Mouse (Mus musculus): ENCODE measurements around the gene Slc12a3. TPM values are rescaled to one million over a fixed set of nuclear protein-coding genes. Genes with fewer than 3 reads are reported as not detected.

Slc12a3 gene
- polyA plus RNA-seq, 1 experiment from 2014 or later, result 0.10 TPM

- Histone ChIP-seq H3K9me3 (ENCODE audit: control insufficient read depth, low read length) (no peaks in the 10 kb centered on the region), H3K4me3 (ENCODE audit: low read depth, low read length) (no peak overlapping the region), H3K36me3 (ENCODE audit: control insufficient read depth, insufficient read depth, low read length) (no peaks in the 10 kb centered on the region), H3K27ac (replicated peaks) (no peak overlapping the region), H3K27me3 (ENCODE audit: control insufficient read depth, insufficient read depth, low read length) (no peaks in the 10 kb centered on the region), H3K9ac (ENCODE audit: low read length) (no peak overlapping the region), H3K4me1 (replicated peaks; ENCODE audit: control insufficient read depth, insufficient read depth) (no peaks in the 10 kb centered on the region), H3K4me2 (replicated peaks; ENCODE audit: low read depth) (no peak overlapping the region)
- no peak for DNase-seq (ENCODE audit: low spot score)
- no peak for TF ChIP-seq CTCF (IDR thresholded peaks at IDR 0.05; ENCODE audit: low read depth)
- TF ChIP-seq EP300 (optimal IDR thresholded peaks at IDR 0.05), result no peak
- no peak for ATAC-seq (ENCODE audit: low FRiP score, low TSS enrichment)
- 84% methylated on average over 8 of the region's 8 CpGs for WGBS
These were observed 8.6 kb downstream of the Slc12a3 start for GRCm38 (mm10) chr8:94337559-94337958.

- no peak overlapping the region for H3K9ac ChIP-seq (ENCODE audit: low read length)
- ATAC-seq (ENCODE audit: low FRiP score, low TSS enrichment), result peak; percentile 40
These were observed 11.8 kb downstream of the Slc12a3 start for GRCm38 (mm10) chr8:94340796-94341195.

GRCm38 (mm10) chr8:94342691-94343090 lies 13.7 kb downstream of the Slc12a3 start:
- Histone ChIP-seq H3K36me3 (ENCODE audit: control insufficient read depth, insufficient read depth, low read length) (no peaks in the 10 kb centered on the region), H3K9me3 (ENCODE audit: control insufficient read depth, low read length) (no peaks in the 10 kb centered on the region), H3K4me3 (ENCODE audit: low read depth, low read length) (no peak overlapping the region), H3K4me1 (replicated peaks; ENCODE audit: control insufficient read depth, insufficient read depth) (no peaks in the 10 kb centered on the region), H3K27ac (replicated peaks) (no peak overlapping the region), H3K4me2 (replicated peaks; ENCODE audit: low read depth) (no peak overlapping the region), H3K9ac (ENCODE audit: low read length) (no peak overlapping the region), H3K27me3 (ENCODE audit: control insufficient read depth, insufficient read depth, low read length) (no peaks in the 10 kb centered on the region)
- no peak for TF ChIP-seq EP300 (optimal IDR thresholded peaks at IDR 0.05)
- no peak for TF ChIP-seq CTCF (IDR thresholded peaks at IDR 0.05; ENCODE audit: low read depth)
- DNase-seq (ENCODE audit: low spot score), result no peak
- ATAC-seq (ENCODE audit: low FRiP score, low TSS enrichment), result no peak
- 93% methylated on average over 10 of the region's 10 CpGs for whole genome bisulfite sequencing

More at GRCm38 (mm10) chr8:94340796-94341195, 11.8 kb downstream of the Slc12a3 start:
- no peak for TF ChIP-seq EP300 (optimal IDR thresholded peaks at IDR 0.05)
- no peak for TF ChIP-seq CTCF (IDR thresholded peaks at IDR 0.05; ENCODE audit: low read depth)
- Histone ChIP-seq H3K4me1 (replicated peaks; ENCODE audit: control insufficient read depth, insufficient read depth) (no peaks in the 10 kb centered on the region), H3K4me3 (ENCODE audit: low read depth, low read length) (no peak overlapping the region), H3K36me3 (ENCODE audit: control insufficient read depth, insufficient read depth, low read length) (no peaks in the 10 kb centered on the region), H3K27me3 (ENCODE audit: control insufficient read depth, insufficient read depth, low read length) (no peaks in the 10 kb centered on the region), H3K4me2 (replicated peaks; ENCODE audit: low read depth) (no peak overlapping the region), H3K27ac (replicated peaks) (no peak overlapping the region), H3K9me3 (ENCODE audit: control insufficient read depth, low read length) (no peaks in the 10 kb centered on the region)
- 66% methylated on average over 7 of the region's 7 CpGs for WGBS
- peak; percentile 38 for DNase-seq (ENCODE audit: low spot score)

- DNase-seq (ENCODE audit: low spot score), result peak; percentile 84
These were observed 14.3 kb downstream of the Slc12a3 start for GRCm38 (mm10) chr8:94343290-94343689.

GRCm38 (mm10) chr8:94343778-94344320 lies 14.8 kb downstream of the Slc12a3 start:
- H3K36me3 ChIP-seq (ENCODE audit: control insufficient read depth, insufficient read depth, low read length), result no peaks in the 10 kb centered on the region
- DNase-seq (ENCODE audit: low spot score) (no peak), ATAC-seq (ENCODE audit: low FRiP score, low TSS enrichment) (no peak)
- H3K4me3 ChIP-seq (ENCODE audit: low read depth, low read length), result no peak overlapping the region
- H3K27ac ChIP-seq (replicated peaks), result no peak overlapping the region
- WGBS, result 79% methylated on average over 11 of the region's 11 CpGs
- no peaks in the 10 kb centered on the region for H3K4me1 ChIP-seq (replicated peaks; ENCODE audit: control insufficient read depth, insufficient read depth)
- no peak overlapping the region for H3K4me2 ChIP-seq (replicated peaks; ENCODE audit: low read depth)
- TF ChIP-seq CTCF (IDR thresholded peaks at IDR 0.05; ENCODE audit: low read depth) (no peak), EP300 (optimal IDR thresholded peaks at IDR 0.05) (no peak)
- no peak overlapping the region for H3K9ac ChIP-seq (ENCODE audit: low read length)
- no peaks in the 10 kb centered on the region for H3K27me3 ChIP-seq (ENCODE audit: control insufficient read depth, insufficient read depth, low read length)
- no peaks in the 10 kb centered on the region for H3K9me3 ChIP-seq (ENCODE audit: control insufficient read depth, low read length)

More at GRCm38 (mm10) chr8:94343290-94343689, 14.3 kb downstream of the Slc12a3 start:
- H3K4me3 ChIP-seq (ENCODE audit: low read depth, low read length), result no peak overlapping the region
- TF ChIP-seq EP300 (optimal IDR thresholded peaks at IDR 0.05) (no peak), CTCF (IDR thresholded peaks at IDR 0.05; ENCODE audit: low read depth) (peak; percentile 98)
- H3K9ac ChIP-seq (ENCODE audit: low read length), result no peak overlapping the region
- no peaks in the 10 kb centered on the region for H3K27me3 ChIP-seq (ENCODE audit: control insufficient read depth, insufficient read depth, low read length)
- 7% methylated on average over 6 of the region's 6 CpGs for WGBS
- H3K27ac ChIP-seq (replicated peaks), result no peak overlapping the region
- no peak overlapping the region for H3K4me2 ChIP-seq (replicated peaks; ENCODE audit: low read depth)
- H3K4me1 ChIP-seq (replicated peaks; ENCODE audit: control insufficient read depth, insufficient read depth), result no peaks in the 10 kb centered on the region
- ATAC-seq (ENCODE audit: low FRiP score, low TSS enrichment), result no peak
- H3K9me3 ChIP-seq (ENCODE audit: control insufficient read depth, low read length), result no peaks in the 10 kb centered on the region
- H3K36me3 ChIP-seq (ENCODE audit: control insufficient read depth, insufficient read depth, low read length), result no peaks in the 10 kb centered on the region

GRCm38 (mm10) chr8:94345657-94346056 lies 16.7 kb downstream of the Slc12a3 start:
- WGBS, result 88% methylated on average over 4 of the region's 4 CpGs
- Histone ChIP-seq H3K4me2 (replicated peaks; ENCODE audit: low read depth) (no peak overlapping the region), H3K27me3 (ENCODE audit: control insufficient read depth, insufficient read depth, low read length) (no peaks in the 10 kb centered on the region), H3K4me3 (ENCODE audit: low read depth, low read length) (no peak overlapping the region), H3K27ac (replicated peaks) (no peak overlapping the region), H3K4me1 (replicated peaks; ENCODE audit: control insufficient read depth, insufficient read depth) (no peaks in the 10 kb centered on the region), H3K9ac (ENCODE audit: low read length) (no peak overlapping the region), H3K36me3 (ENCODE audit: control insufficient read depth, insufficient read depth, low read length) (no peaks in the 10 kb centered on the region), H3K9me3 (ENCODE audit: control insufficient read depth, low read length) (no peaks in the 10 kb centered on the region)
- peak; percentile 35 for ATAC-seq (ENCODE audit: low FRiP score, low TSS enrichment)
- TF ChIP-seq CTCF (IDR thresholded peaks at IDR 0.05; ENCODE audit: low read depth), result no peak
- no peak for TF ChIP-seq EP300 (optimal IDR thresholded peaks at IDR 0.05)
- peak; percentile 57 for DNase-seq (ENCODE audit: low spot score)

Data from stomach, postnatal 0 days (tissue).